ENCODE assay signal across 19 mouse cellular contexts in the genomic region with DNA sequence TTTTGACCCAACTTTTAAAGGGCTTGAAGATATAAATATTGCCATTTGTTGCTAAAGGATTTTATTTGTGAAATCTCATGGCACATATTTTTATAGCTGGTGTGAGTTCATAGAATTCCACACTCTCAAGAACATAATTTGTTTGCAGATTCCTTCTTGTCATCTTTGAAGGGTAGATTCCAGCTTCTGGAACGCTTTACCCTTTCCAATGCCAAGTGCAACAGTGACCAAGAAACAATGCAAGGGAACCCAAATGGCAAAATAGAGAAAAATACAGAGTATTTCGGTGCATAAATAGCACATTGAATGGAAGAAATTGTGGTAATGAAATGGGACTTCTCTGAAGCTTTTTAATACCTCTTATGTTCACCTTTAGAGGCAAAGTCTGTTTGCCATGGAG.
DNase-seq lines count a peak whose midpoint lies in the region; ATAC-seq and TF ChIP-seq lines count a peak whose summit lies in the region.
"Had no signal": no experiment of that assay in that cellular context is flagged by ENCODE, and none has a peak within 500 bp of the region (broad histone marks: within the 10 kb centered on the region; RNA-seq: fewer than 3 reads in every experiment).

No protein-coding gene starts in this region.

- TF ChIP-seq CTCF in lung, embryonic 14.5 days (IDR thresholded peaks at IDR 0.05; ENCODE audit: low read depth), result no peak
- TF ChIP-seq CTCF in layer of hippocampus, adult 2 months (conservative IDR thresholded peaks at IDR 0.05), result no peak

- no peak overlapping the region for H3K4me3 ChIP-seq in lung, embryonic 14.5 days (ENCODE audit: low read depth, low read length)
- H3K4me3 ChIP-seq in layer of hippocampus, adult 2 months, result no peak overlapping the region
- no peak overlapping the region for H3K4me3 ChIP-seq in hindbrain, embryonic 14.5 days (replicated peaks; ENCODE audit: low read length)
- H3K4me3 ChIP-seq: embryonic facial prominence, embryonic 12.5 days; forebrain, embryonic 12.5 days; hindbrain, embryonic 10.5 days; midbrain, embryonic 10.5 days; stomach, embryonic 15.5 days had no signal

- no peaks in the 10 kb centered on the region for H3K4me1 ChIP-seq in lung, embryonic 14.5 days (ENCODE audit: insufficient read depth)
- no peaks in the 10 kb centered on the region for H3K4me1 ChIP-seq in hindbrain, embryonic 14.5 days (replicated peaks; ENCODE audit: control insufficient read depth, insufficient read depth, low read length)
- H3K4me1 ChIP-seq: embryonic facial prominence, embryonic 12.5 days; forebrain, embryonic 12.5 days; hindbrain, embryonic 10.5 days; midbrain, embryonic 10.5 days; stomach, embryonic 15.5 days had no signal

- no peak for ATAC-seq in lung, embryonic 14.5 days (ENCODE audit: insufficient read depth)
- no peak for ATAC-seq in hindbrain, embryonic 14.5 days (ENCODE audit: low FRiP score)
- ATAC-seq: intestine, postnatal 0 days had no signal

- H3K9me3 ChIP-seq in lung, embryonic 14.5 days (ENCODE audit: low read depth, low read length), result no peaks in the 10 kb centered on the region
- no peaks in the 10 kb centered on the region for H3K9me3 ChIP-seq in hindbrain, embryonic 14.5 days (ENCODE audit: control insufficient read depth, low read length)
- H3K9me3 ChIP-seq: embryonic facial prominence, embryonic 12.5 days; forebrain, embryonic 12.5 days; hindbrain, embryonic 10.5 days; midbrain, embryonic 10.5 days; stomach, embryonic 15.5 days had no signal

- no peaks in the 10 kb centered on the region for H3K36me3 ChIP-seq in lung, embryonic 14.5 days (ENCODE audit: insufficient read depth)
- H3K36me3 ChIP-seq in hindbrain, embryonic 14.5 days (replicated peaks; ENCODE audit: control insufficient read depth, insufficient read depth), result no peaks in the 10 kb centered on the region
- H3K36me3 ChIP-seq: embryonic facial prominence, embryonic 12.5 days; forebrain, embryonic 12.5 days; hindbrain, embryonic 10.5 days; midbrain, embryonic 10.5 days; stomach, embryonic 15.5 days had no signal

- H3K27ac ChIP-seq in lung, embryonic 14.5 days (ENCODE audit: low read depth), result no peak overlapping the region
- H3K27ac ChIP-seq in layer of hippocampus, adult 2 months, result no peak overlapping the region
- H3K27ac ChIP-seq in hindbrain, embryonic 14.5 days, result no peak overlapping the region
- H3K27ac ChIP-seq: embryonic facial prominence, embryonic 12.5 days; forebrain, embryonic 12.5 days; hindbrain, embryonic 10.5 days; midbrain, embryonic 10.5 days; stomach, embryonic 15.5 days had no signal

- no peak overlapping the region for H3K9ac ChIP-seq in lung, embryonic 14.5 days
- no peak overlapping the region for H3K9ac ChIP-seq in hindbrain, embryonic 14.5 days
- H3K9ac ChIP-seq: embryonic facial prominence, embryonic 12.5 days; forebrain, embryonic 12.5 days; stomach, embryonic 15.5 days had no signal

- H3K4me2 ChIP-seq in lung, embryonic 14.5 days, result no peak overlapping the region
- H3K4me2 ChIP-seq in hindbrain, embryonic 14.5 days (replicated peaks), result no peak overlapping the region
- H3K4me2 ChIP-seq: embryonic facial prominence, embryonic 12.5 days; forebrain, embryonic 12.5 days; stomach, embryonic 15.5 days had no signal

- H3K27me3 ChIP-seq in lung, embryonic 14.5 days (ENCODE audit: insufficient read depth, low read length), result no peaks in the 10 kb centered on the region
- peaks cover 13% of the 10 kb centered on the region for H3K27me3 ChIP-seq in hindbrain, embryonic 14.5 days (ENCODE audit: control insufficient read depth, insufficient read depth, low read length)
- H3K27me3 ChIP-seq: embryonic facial prominence, embryonic 12.5 days; stomach, embryonic 15.5 days had no signal

- intact Hi-C loops in heart, postnatal 25 days (cut with DNase I), result loop anchor here (10.0 kb wide), 2 partner anchors 216 to 424 kb away; no protein-coding TSS in a partner anchor

- WGBS in lung, embryonic 14.5 days, result 64% methylated on average over 2 of the region's 2 CpGs
- WGBS in hindbrain, embryonic 14.5 days, result 79% methylated on average over 2 of the region's 2 CpGs

- peak; percentile 7 for DNase-seq in heart, postnatal 4 days
- no peak for DNase-seq in heart, postnatal 25 days (ENCODE audit: low spot score)
- peak; percentile 29 for DNase-seq in lung, embryonic 14.5 days
- DNase-seq in lung, postnatal 36 days, result no peak
- peak; percentile 29 for DNase-seq in fibroblast of lung, adult 2 months (ENCODE audit: low read depth)
- DNase-seq in layer of hippocampus, adult 2 months (ENCODE audit: low spot score in 2 of 2), result no peak
- DNase-seq in hindbrain, embryonic 14.5 days (ENCODE audit: low spot score), result no peak
- DNase-seq: adrenal gland, postnatal 14 days; cerebellum, adult 2 months; cerebellum, postnatal 25 days; right cerebral cortex, adult 18-20 months; right cerebral cortex, postnatal 4 days; thymus, postnatal 25 days had no signal

Comparison
In these comparisons a context has a peak if more than half of its experiments do, and no peak if none do; other contexts are left out.
1. DNase-seq: peak in heart, postnatal 4 days (single experiment), lung, embryonic 14.5 days (single experiment) and fibroblast of lung, adult 2 months (single experiment); none in heart, postnatal 25 days (single experiment), lung, postnatal 36 days (single experiment), layer of hippocampus, adult 2 months (0 of 2) and hindbrain, embryonic 14.5 days (single experiment).